Mouse (Mus musculus) heart, embryonic 12.5 days (tissue): ENCODE results near the gene Rhbdf1. TPM values are rescaled to one million over a fixed set of nuclear protein-coding genes. Genes with fewer than 3 reads are reported as not detected.
A peak's percentile ranks its signal among the peaks of the same experiment; 100 is the strongest.

ENCODE experiments used
- ATAC-seq: fragments of 200-750 bp; cut with Nextera tagmentation; 2 replicates; pipeline ENCODE4 v1.8.0; 2017; ENCODE audit warnings: moderate TSS enrichment, moderate library complexity; ENCODE audit not compliant: insufficient number of reproducible peaks, low FRiP score
- H3K27ac ChIP-seq: fragments of 300-500 bp; sonication (generic); 2 replicates; pipeline ENCODE4 v1.5.1; 2016; ENCODE audit warnings: mild to moderate bottlenecking, moderate library complexity; ENCODE audit not compliant: poor library complexity, severe bottlenecking
- H3K27me3 ChIP-seq: fragments of 300-500 bp; sonication (generic); replicated peaks from 2 replicates; pipeline ENCODE4 v1.6.1; 2016; ENCODE audit warnings: mild to moderate bottlenecking, moderate library complexity
- H3K36me3 ChIP-seq: fragments of 300-500 bp; sonication (generic); 2 replicates; pipeline ENCODE4 v1.6.1; 2016; ENCODE audit warnings: mild to moderate bottlenecking, moderate library complexity
- H3K4me1 ChIP-seq: fragments of 300-500 bp; sonication (generic); replicated peaks from 2 replicates; pipeline ENCODE4 v1.6.1; 2016; ENCODE audit warnings: mild to moderate bottlenecking
- H3K4me2 ChIP-seq: fragments of 300-500 bp; sonication (generic); 2 replicates; pipeline ENCODE4 v1.6.1; 2016; ENCODE audit warnings: mild to moderate bottlenecking, moderate library complexity
- H3K4me3 ChIP-seq: fragments of 300-500 bp; sonication (generic); 2 replicates; pipeline ENCODE4 v1.5.1; 2016; ENCODE audit warnings: mild to moderate bottlenecking
- H3K9ac ChIP-seq: fragments of 300-500 bp; sonication (generic); 2 replicates; pipeline ENCODE4 v1.6.1; 2016; ENCODE audit warnings: mild to moderate bottlenecking, moderate library complexity
- H3K9me3 ChIP-seq: fragments of 300-500 bp; sonication (generic); replicated peaks from 2 replicates; pipeline ENCODE4 v1.6.1; 2016; ENCODE audit warnings: mild to moderate bottlenecking, moderate library complexity
- WGBS: fragments of 180-500 bp; shearing (Covaris S2); methylation state at CpG from one replicate; pipeline ENCODE4 v1.1.7; 2016; 5-methylcytosine and 5-hydroxymethylcytosine counted together
- polyA plus RNA-seq: library from polyadenylated mRNA; unstranded; fragments of >200 nt; fragmentation: Nextera tagmentation; extraction: Ambion mirVana; gene quantifications from 2 replicates; pipeline ENCODE4 v1.2.1, GENCODE M21; 2016

The Rhbdf1 gene
- polyA plus RNA-seq, 1 experiment from 2014 or later = 42.5 TPM

DNA sequence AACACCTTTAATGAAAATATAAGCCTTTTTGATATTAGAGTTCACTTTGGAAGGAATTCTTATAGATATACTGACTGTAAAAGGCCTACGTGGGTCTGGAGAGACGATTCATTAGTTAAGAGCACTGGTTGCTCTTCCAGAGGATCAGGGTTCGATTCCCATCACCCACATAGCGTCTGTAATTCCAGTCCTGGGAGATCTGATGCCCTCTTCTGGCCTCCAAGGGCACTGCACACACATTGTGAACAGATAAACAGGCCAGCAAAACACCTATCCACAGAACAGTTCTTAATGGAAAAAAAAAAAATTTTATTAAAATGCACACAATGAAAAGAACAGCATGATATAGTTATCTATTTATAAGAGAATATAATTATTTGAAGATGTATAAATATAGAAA lies 34.8 kb downstream of the Rhbdf1 start:
- 87% methylated on average over 4 of the region's 4 CpGs for WGBS
- no peak overlapping the region for H3K9ac ChIP-seq
- no peak overlapping the region for H3K4me3 ChIP-seq

DNA sequence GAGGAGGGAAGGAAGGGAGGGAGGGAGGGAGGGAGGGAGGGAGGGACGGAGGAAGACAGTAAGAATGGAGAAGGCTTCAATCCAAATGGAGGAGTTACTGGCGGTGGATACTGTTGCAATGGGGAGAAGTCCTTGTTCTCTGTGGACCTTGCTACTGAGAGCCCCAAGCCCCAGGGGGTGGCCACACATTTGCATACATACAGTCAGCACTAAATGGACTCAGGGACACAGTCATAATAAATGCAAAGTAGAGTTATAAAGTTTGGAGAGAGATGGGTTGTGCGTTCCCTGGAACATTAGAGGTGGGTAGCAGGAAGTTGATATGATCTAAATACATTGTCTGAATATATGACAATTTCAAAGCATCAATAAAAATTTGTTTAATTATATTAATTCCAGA lies 36.1 kb downstream of the Rhbdf1 start:
- no peak for ATAC-seq
- no peak overlapping the region for H3K4me3 ChIP-seq
- H3K36me3 ChIP-seq = no peaks in the 10 kb centered on the region
- H3K9me3 ChIP-seq = no peaks in the 10 kb centered on the region
- peaks cover 21% of the 10 kb centered on the region; the same call in 1 of the 2 replicates for H3K27me3 ChIP-seq
- H3K27ac ChIP-seq = no peak overlapping the region
- WGBS = 73% methylated on average over 3 of the region's 3 CpGs
- H3K9ac ChIP-seq = no peak overlapping the region
- 0 out of 2 replicates have a peak, but pooled peaks cover 5% of the 10 kb centered on the region for H3K4me1 ChIP-seq
- no peak overlapping the region for H3K4me2 ChIP-seq

More for the DNA sequence above, 34.8 kb downstream of the Rhbdf1 start:
- Histone ChIP-seq H3K4me1 (peaks cover 10% of the 10 kb centered on the region), H3K9me3 (no peaks in the 10 kb centered on the region), H3K27ac (no peak overlapping the region), H3K27me3 (peaks cover 18% of the 10 kb centered on the region; the same call in 1 of the 2 replicates), H3K36me3 (no peaks in the 10 kb centered on the region), H3K4me2 (no peak overlapping the region)
- ATAC-seq = no peak

- H3K4me1 ChIP-seq = no peaks in the 10 kb centered on the region
Measured at GRCm38 (mm10) chr11:32184469-32184868, 37.6 kb downstream of the Rhbdf1 start.

DNA sequence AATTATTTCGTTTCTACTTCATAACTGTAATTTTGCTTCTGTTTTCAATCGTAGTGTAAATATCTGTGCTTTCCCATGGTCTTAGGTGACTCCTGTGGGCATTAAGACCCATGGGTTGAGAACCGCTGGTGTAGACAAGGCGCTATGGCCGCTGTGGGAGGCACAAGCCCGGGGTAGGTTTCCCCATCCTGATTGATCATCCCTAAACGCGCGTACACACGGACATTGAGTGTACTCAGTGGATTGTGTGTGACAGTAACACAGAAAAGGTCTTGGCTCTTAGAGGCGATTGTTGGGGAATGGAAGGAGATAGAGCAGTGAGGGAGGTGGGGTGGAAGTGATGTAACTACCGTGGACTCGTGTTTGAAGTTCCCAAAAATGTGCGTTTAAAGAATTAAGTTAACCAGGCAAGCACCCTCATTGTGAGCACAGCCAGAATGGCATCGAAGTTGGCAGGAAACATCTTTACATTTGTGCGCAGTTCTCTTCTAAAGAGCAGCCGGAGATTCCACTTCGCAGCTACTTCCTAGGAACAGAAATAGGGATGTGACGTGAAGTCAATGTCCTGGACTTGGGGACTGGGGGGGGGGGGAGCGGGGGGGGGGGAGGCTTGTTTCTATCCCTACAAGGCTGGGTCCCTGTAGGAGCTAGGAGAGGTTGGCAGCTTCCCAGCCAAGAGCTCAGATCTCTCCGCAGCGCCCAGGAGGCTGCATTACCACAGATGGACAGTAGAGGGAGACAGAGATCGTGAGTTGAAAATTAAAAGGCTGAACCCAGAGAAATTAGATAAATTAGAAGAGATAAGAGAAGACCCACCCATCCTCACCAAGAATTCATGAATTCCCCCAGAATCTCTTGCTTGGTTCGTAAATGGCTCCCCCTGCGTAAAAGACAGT lies 39.9 kb downstream of the Rhbdf1 start:
- 39% methylated on average over 25 of the region's 25 CpGs for WGBS

More at GRCm38 (mm10) chr11:32184469-32184868, 37.6 kb downstream of the Rhbdf1 start:
- H3K9ac ChIP-seq = no peak overlapping the region
- peaks cover 15% of the 10 kb centered on the region; the same call in 1 of the 2 replicates for H3K27me3 ChIP-seq
- WGBS = 86% methylated on average over 8 of the region's 8 CpGs
- no peak overlapping the region for H3K4me3 ChIP-seq
- ATAC-seq = no peak
- no peak overlapping the region for H3K27ac ChIP-seq
- H3K36me3 ChIP-seq = no peaks in the 10 kb centered on the region
- no peak overlapping the region for H3K4me2 ChIP-seq
- no peaks in the 10 kb centered on the region for H3K9me3 ChIP-seq

DNA sequence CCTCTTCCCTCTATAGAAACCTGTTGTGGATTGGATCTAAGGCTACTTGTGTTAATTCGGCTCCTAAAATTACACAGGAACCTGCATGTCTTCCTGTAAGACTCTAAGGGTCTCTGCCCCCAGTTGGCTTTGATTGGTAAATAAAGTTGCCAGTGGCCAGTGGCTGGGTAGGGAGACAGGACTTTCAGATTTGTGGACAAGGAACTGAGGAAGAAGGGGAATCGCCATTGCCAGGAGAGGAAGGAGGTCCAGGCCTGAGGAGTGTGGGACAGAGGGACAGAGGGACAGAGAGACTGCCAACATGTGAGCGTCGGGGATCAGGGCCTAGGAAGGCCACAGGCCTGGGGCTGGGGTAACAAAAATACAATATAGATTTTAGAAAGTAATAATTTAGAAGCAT lies 40.9 kb downstream of the Rhbdf1 start:
- no peaks in the 10 kb centered on the region for H3K4me1 ChIP-seq
- no peak overlapping the region for H3K9ac ChIP-seq
- no peaks in the 10 kb centered on the region for H3K9me3 ChIP-seq
- H3K4me2 ChIP-seq = no peak overlapping the region
- peaks cover 15% of the 10 kb centered on the region; the same call in 1 of the 2 replicates for H3K27me3 ChIP-seq
- 80% methylated on average over 4 of the region's 4 CpGs for WGBS
- H3K27ac ChIP-seq = no peak overlapping the region
- no peak overlapping the region for H3K4me3 ChIP-seq
- no peak for ATAC-seq
- H3K36me3 ChIP-seq = no peaks in the 10 kb centered on the region

More for the DNA sequence above, 39.9 kb downstream of the Rhbdf1 start:
- Histone ChIP-seq H3K4me1 (no peaks in the 10 kb centered on the region), H3K36me3 (no peaks in the 10 kb centered on the region), H3K27me3 (peaks cover 15% of the 10 kb centered on the region; the same call in 1 of the 2 replicates), H3K4me2 (no peak overlapping the region), H3K4me3 (no peak overlapping the region), H3K9ac (no peak overlapping the region), H3K9me3 (no peaks in the 10 kb centered on the region), H3K27ac (no peak overlapping the region)
- ATAC-seq = no peak

DNA sequence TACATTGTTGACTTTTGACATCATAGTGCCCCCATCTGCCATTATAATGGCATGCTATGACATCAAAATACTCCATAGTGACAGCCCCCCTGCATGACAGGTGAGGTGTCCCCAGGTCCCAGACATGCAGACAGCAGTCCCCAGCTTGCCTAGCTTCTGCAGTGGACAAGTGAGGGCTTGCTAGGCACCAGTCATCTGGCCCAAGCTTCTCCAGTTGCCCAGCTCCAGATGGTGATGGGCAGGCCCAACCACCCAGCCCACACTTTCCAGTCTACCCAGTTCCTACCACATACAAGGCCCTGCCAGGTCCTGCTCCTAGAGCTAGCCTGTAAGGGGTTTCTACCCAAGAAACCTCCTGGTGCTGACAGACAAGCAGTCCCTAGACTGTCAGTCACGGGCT lies 43.6 kb downstream of the Rhbdf1 start:
- no peak for ATAC-seq
- no peak overlapping the region for H3K4me3 ChIP-seq
- H3K9ac ChIP-seq = no peak overlapping the region
- 61% methylated on average over 1 of the region's 1 CpGs for WGBS
- no peaks in the 10 kb centered on the region for H3K36me3 ChIP-seq
- H3K4me1 ChIP-seq = no peaks in the 10 kb centered on the region
- H3K27ac ChIP-seq = no peak overlapping the region
- H3K9me3 ChIP-seq = no peaks in the 10 kb centered on the region
- no peak overlapping the region for H3K4me2 ChIP-seq
- H3K27me3 ChIP-seq = 0 out of 2 replicates have a peak, but pooled peaks cover 5% of the 10 kb centered on the region

DNA sequence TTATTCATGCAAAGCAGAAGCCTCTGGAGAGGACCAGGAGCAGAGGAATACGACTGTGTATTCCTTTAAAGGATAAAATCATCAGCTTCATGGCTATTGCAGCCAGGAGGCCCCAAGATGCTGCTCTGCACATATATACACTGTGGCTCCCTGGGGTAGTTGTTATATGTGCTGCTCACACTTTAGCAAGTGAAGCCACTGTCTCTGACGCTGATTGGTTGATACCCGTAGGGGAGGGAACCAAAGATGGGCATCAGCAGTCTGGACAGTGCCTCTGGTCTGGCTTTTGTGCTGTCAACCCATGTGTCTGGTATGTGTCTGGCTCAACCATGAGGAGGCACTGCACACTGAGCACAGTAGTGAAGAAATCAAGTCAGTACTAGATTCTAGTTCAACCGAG lies 55.4 kb downstream of the Rhbdf1 start:
- Histone ChIP-seq H3K4me1 (peaks cover 6% of the 10 kb centered on the region; the same call in 1 of the 2 replicates), H3K9ac (no peak overlapping the region), H3K4me2 (no peak overlapping the region), H3K36me3 (no peaks in the 10 kb centered on the region), H3K27me3 (peaks cover 4% of the 10 kb centered on the region), H3K27ac (no peak overlapping the region), H3K4me3 (no peak overlapping the region), H3K9me3 (no peaks in the 10 kb centered on the region)
- 52% methylated on average over 4 of the region's 4 CpGs for WGBS
- no peak for ATAC-seq

- Histone ChIP-seq H3K9me3 (no peaks in the 10 kb centered on the region), H3K27ac (no peak overlapping the region), H3K4me2 (peak overlapping the region; percentile 61), H3K4me1 (peaks cover 3% of the 10 kb centered on the region; the same call in 1 of the 2 replicates), H3K9ac (peak overlapping the region; percentile 49; the same call in 1 of the 2 replicates), H3K4me3 (peak overlapping the region; percentile 23), H3K27me3 (peaks cover 32% of the 10 kb centered on the region), H3K36me3 (no peaks in the 10 kb centered on the region)
- WGBS = 14% methylated on average over 28 of the region's 28 CpGs
- peak; percentile 73; the same call in 1 of the 2 replicates for ATAC-seq
Measured at GRCm38 (mm10) chr11:32161922-32162804, 59.9 kb downstream of the Rhbdf1 start.

DNA sequence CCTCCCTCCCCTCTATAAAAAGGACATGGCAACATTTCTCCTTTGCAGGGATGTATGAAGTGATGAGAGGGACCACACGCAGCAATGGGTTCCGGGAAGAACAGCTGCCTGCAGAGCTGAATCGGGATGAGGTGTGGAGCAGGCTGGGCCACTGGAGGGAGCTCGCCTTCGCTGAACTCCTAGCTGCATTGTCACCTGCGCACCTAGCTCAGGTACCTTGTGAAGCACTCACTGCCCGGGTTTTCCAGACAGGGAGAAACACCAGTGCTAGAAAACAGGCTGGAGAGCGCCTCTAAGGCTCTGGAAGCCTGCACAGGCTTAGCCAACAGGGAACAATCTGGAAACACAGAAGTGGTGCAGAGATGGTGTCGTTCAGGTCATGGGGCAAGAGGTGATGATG lies 60.6 kb downstream of the Rhbdf1 start:
- peak overlapping the region; percentile 61; the same call in 1 of the 2 replicates for H3K4me2 ChIP-seq
- H3K9me3 ChIP-seq = no peaks in the 10 kb centered on the region
- peaks cover 32% of the 10 kb centered on the region for H3K27me3 ChIP-seq
- H3K4me3 ChIP-seq = no peak overlapping the region; the same call in 1 of the 2 replicates
- H3K36me3 ChIP-seq = no peaks in the 10 kb centered on the region
- WGBS = 5% methylated on average over 9 of the region's 9 CpGs
- no peak for ATAC-seq
- peaks cover 3% of the 10 kb centered on the region; the same call in 1 of the 2 replicates for H3K4me1 ChIP-seq
- H3K27ac ChIP-seq = no peak overlapping the region
- H3K9ac ChIP-seq = no peak overlapping the region

DNA sequence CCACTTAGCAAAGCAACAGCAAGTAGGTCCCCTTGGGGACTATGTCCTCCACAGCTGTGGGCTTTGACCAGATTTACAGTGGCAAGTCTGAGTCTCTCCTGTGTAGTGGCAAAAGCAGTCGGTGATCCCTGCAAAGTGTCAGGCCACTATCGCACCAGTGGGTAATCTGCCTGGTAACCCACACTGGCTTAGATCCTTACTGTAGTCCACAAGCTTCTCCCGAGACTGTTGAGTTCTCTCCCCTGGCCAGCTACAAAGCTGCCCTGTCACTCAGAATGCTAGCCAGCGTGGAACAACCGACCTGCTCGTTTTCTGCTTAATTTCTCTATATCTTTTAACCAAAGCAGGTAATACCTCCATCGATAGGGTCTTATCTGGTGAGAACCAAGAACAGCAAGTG lies 61.8 kb downstream of the Rhbdf1 start:
- Histone ChIP-seq H3K9ac (no peak overlapping the region), H3K27me3 (peaks cover 32% of the 10 kb centered on the region), H3K9me3 (no peaks in the 10 kb centered on the region), H3K36me3 (no peaks in the 10 kb centered on the region), H3K4me2 (no peak overlapping the region), H3K4me3 (no peak overlapping the region), H3K27ac (no peak overlapping the region), H3K4me1 (peaks cover 3% of the 10 kb centered on the region; the same call in 1 of the 2 replicates)
- no peak for ATAC-seq
- WGBS = 70% methylated on average over 7 of the region's 7 CpGs
